11 mouse cellular contexts compared by ENCODE assay signal in genomic region chr19:37523280-37524062, GRCm38 (mm10). TPM values are rescaled to one million over a fixed set of nuclear protein-coding genes. Genes with fewer than 3 reads are reported as not detected.
A peak's percentile ranks its signal among the peaks of the same experiment; 100 is the strongest.
DNase-seq lines count a peak whose midpoint lies in the region; ATAC-seq and TF ChIP-seq lines count a peak whose summit lies in the region.
"Had no signal": no experiment of that assay in that cellular context is flagged by ENCODE, and none has a peak within 500 bp of the region (broad histone marks: within the 10 kb centered on the region; RNA-seq: fewer than 3 reads in every experiment).

No protein-coding gene starts in this region.

- no peak for DNase-seq in lung, adult 18-20 months
- DNase-seq in liver, embryonic 14.5 days (ENCODE audit: low read depth in 3 of 3, low spot score in 3 of 3), result no peak
- no peak for DNase-seq in kidney, postnatal 4 days
- DNase-seq in midbrain, postnatal 0 days (ENCODE audit: low spot score), result no peak
- DNase-seq: kidney, adult 2 months; layer of hippocampus, postnatal 36 days; thymus, postnatal 25 days had no signal

- WGBS in lung, embryonic 16.5 days, result 34% methylated on average over 15 of the region's 15 CpGs
- WGBS in liver, embryonic 14.5 days (ENCODE audit: insufficient replicate concordance), result 8% methylated on average over 15 of the region's 15 CpGs
- WGBS in stomach, embryonic 15.5 days, result 50% methylated on average over 15 of the region's 15 CpGs
- 83% methylated on average over 15 of the region's 15 CpGs for WGBS in midbrain, postnatal 0 days

- H3K9ac ChIP-seq in lung, embryonic 16.5 days (ENCODE audit: low read length), result no peak overlapping the region
- H3K9ac ChIP-seq in liver, embryonic 14.5 days (replicated peaks), result no peak overlapping the region
- no peak overlapping the region for H3K9ac ChIP-seq in stomach, embryonic 15.5 days
- H3K9ac ChIP-seq in midbrain, postnatal 0 days (replicated peaks; ENCODE audit: low read length, poor library complexity, severe bottlenecking), result no peak overlapping the region
- H3K9ac ChIP-seq: neural tube, embryonic 13.5 days had no signal

- peak overlapping the region; percentile 26 for H3K4me2 ChIP-seq in lung, embryonic 16.5 days (ENCODE audit: low read depth, low read length)
- H3K4me2 ChIP-seq in liver, embryonic 14.5 days (ENCODE audit: low read depth), result peak overlapping the region; percentile 12
- 0 out of 2 replicates have a peak overlapping the region, but pooled peaks have one; percentile 7 for H3K4me2 ChIP-seq in stomach, embryonic 15.5 days
- H3K4me2 ChIP-seq in midbrain, postnatal 0 days (ENCODE audit: low read depth, low read length, poor library complexity, severe bottlenecking), result no peak overlapping the region
- H3K4me2 ChIP-seq: neural tube, embryonic 13.5 days had no signal

- no peaks in the 10 kb centered on the region for H3K27me3 ChIP-seq in lung, embryonic 16.5 days (ENCODE audit: control insufficient read depth, insufficient read depth, low read depth, low read length)
- no peaks in the 10 kb centered on the region for H3K27me3 ChIP-seq in liver, embryonic 14.5 days (ENCODE audit: control insufficient read depth, insufficient read depth, low read length)
- H3K27me3 ChIP-seq in stomach, embryonic 15.5 days (replicated peaks), result no peaks in the 10 kb centered on the region
- H3K27me3 ChIP-seq in midbrain, postnatal 0 days (ENCODE audit: insufficient read depth, low read length), result no peaks in the 10 kb centered on the region
- H3K27me3 ChIP-seq: neural tube, embryonic 13.5 days had no signal

- TF ChIP-seq EP300 in liver, embryonic 14.5 days (IDR thresholded peaks at IDR 0.05; ENCODE audit: low read depth), result peak; percentile 53

- H3K9me3 ChIP-seq in lung, embryonic 16.5 days (ENCODE audit: control insufficient read depth, low read length), result no peaks in the 10 kb centered on the region
- H3K9me3 ChIP-seq in liver, embryonic 14.5 days (ENCODE audit: control insufficient read depth, low read length), result no peaks in the 10 kb centered on the region
- H3K9me3 ChIP-seq in stomach, embryonic 15.5 days, result no peaks in the 10 kb centered on the region
- no peaks in the 10 kb centered on the region for H3K9me3 ChIP-seq in midbrain, postnatal 0 days (ENCODE audit: low read length)
- H3K9me3 ChIP-seq: neural tube, embryonic 13.5 days had no signal

- peaks cover 4% of the 10 kb centered on the region; the same call in 1 of the 2 replicates for H3K4me1 ChIP-seq in lung, embryonic 16.5 days (replicated peaks; ENCODE audit: control insufficient read depth, insufficient read depth, low read length)
- H3K4me1 ChIP-seq in liver, embryonic 14.5 days (replicated peaks; ENCODE audit: control insufficient read depth in 2 of 2, insufficient read depth in 2 of 2, low read length in 1 of 2), result peaks cover 17 to 36% of the 10 kb centered on the region in 2 experiments
- H3K4me1 ChIP-seq in stomach, embryonic 15.5 days, result 0 out of 2 replicates have a peak, but pooled peaks cover 4% of the 10 kb centered on the region
- H3K4me1 ChIP-seq in midbrain, postnatal 0 days (ENCODE audit: insufficient read depth, low read length), result no peaks in the 10 kb centered on the region
- H3K4me1 ChIP-seq: neural tube, embryonic 13.5 days had no signal

- peak overlapping the region; percentile 48; the same call in 1 of the 2 replicates for H3K27ac ChIP-seq in lung, embryonic 16.5 days (ENCODE audit: low read length)
- H3K27ac ChIP-seq in liver, embryonic 14.5 days, result no peak overlapping the region
- H3K27ac ChIP-seq in stomach, embryonic 15.5 days, result no peak overlapping the region
- no peak overlapping the region for H3K27ac ChIP-seq in midbrain, postnatal 0 days (ENCODE audit: low read depth, low read length)
- H3K27ac ChIP-seq: neural tube, embryonic 13.5 days had no signal

- ATAC-seq in lung, embryonic 16.5 days (ENCODE audit: low read depth), result no peak
- peak; percentile 37 for ATAC-seq in activated CD4-positive, CD25-positive, alpha-beta regulatory T cell, adult 4 months
- ATAC-seq in liver, embryonic 14.5 days (ENCODE audit: insufficient read depth), result peak; percentile 72
- no peak for ATAC-seq in stomach, embryonic 15.5 days (ENCODE audit: insufficient read depth, low FRiP score, low read depth)
- ATAC-seq in midbrain, postnatal 0 days (ENCODE audit: low FRiP score), result no peak

- no peaks in the 10 kb centered on the region for H3K36me3 ChIP-seq in lung, embryonic 16.5 days (ENCODE audit: control insufficient read depth, insufficient read depth, low read length)
- H3K36me3 ChIP-seq in liver, embryonic 14.5 days (replicated peaks; ENCODE audit: control insufficient read depth, insufficient read depth, low read depth), result no peaks in the 10 kb centered on the region
- no peaks in the 10 kb centered on the region for H3K36me3 ChIP-seq in stomach, embryonic 15.5 days
- no peaks in the 10 kb centered on the region for H3K36me3 ChIP-seq in midbrain, postnatal 0 days (ENCODE audit: insufficient read depth, low read length)
- H3K36me3 ChIP-seq: neural tube, embryonic 13.5 days had no signal

- no peak overlapping the region for H3K4me3 ChIP-seq in lung, embryonic 16.5 days (ENCODE audit: low read length)
- H3K4me3 ChIP-seq in liver, embryonic 14.5 days (ENCODE audit: insufficient read depth in 1 of 2, low read depth in 2 of 2, low read length in 2 of 2), result no peak overlapping the region
- no peak overlapping the region for H3K4me3 ChIP-seq in stomach, embryonic 15.5 days (replicated peaks)
- no peak overlapping the region for H3K4me3 ChIP-seq in midbrain, postnatal 0 days (ENCODE audit: low read depth, low read length)
- H3K4me3 ChIP-seq: neural tube, embryonic 13.5 days had no signal

- no peak for TF ChIP-seq CTCF in liver, embryonic 14.5 days (IDR thresholded peaks at IDR 0.05; ENCODE audit: low read depth)
- no peak for TF ChIP-seq CTCF in midbrain, postnatal 0 days (IDR thresholded peaks at IDR 0.05)

RNA-seq across cellular contexts. Expression of gene Exoc6, which starts 26.7 kb away (rescaled TPM):
- 13.2 and 13.7 TPM in 2 replicates for polyA plus RNA-seq in lung, embryonic 16.5 days (2015; fragmentation: Nextera tagmentation; extraction: Ambion mirVana)
- 10 to 100 TPM; 34.9 to 37.6 TPM for polyA plus RNA-seq in activated CD4-positive, CD25-positive, alpha-beta regulatory T cell, adult 4 months (2017; shearing (Covaris generic))
- 11.4 and 17.3 TPM in 2 replicates for polyA plus RNA-seq in liver, embryonic 14.5 days (2012; rRNA removed)
- polyA plus RNA-seq in liver, embryonic 14.5 days (2014; fragmentation: Nextera tagmentation; extraction: Ambion mirVana), result 31.6 and 32.4 TPM in 2 replicates
- polyA plus RNA-seq in stomach, embryonic 15.5 days (2015; fragmentation: Nextera tagmentation; extraction: Ambion mirVana), result 14.9 and 15.5 TPM in 2 replicates
- total RNA-seq in midbrain, postnatal 0 days (2014; rRNA removed), result 27.2 and 29.2 TPM in 2 replicates
- polyA plus RNA-seq in midbrain, postnatal 0 days (2015; fragmentation: Nextera tagmentation; extraction: Ambion mirVana), result 25.5 and 27.5 TPM in 2 replicates

Comparison
In these comparisons a context has a peak if more than half of its experiments do, and no peak if none do; other contexts are left out.
1. ATAC-seq: peak in activated CD4-positive, CD25-positive, alpha-beta regulatory T cell, adult 4 months (single experiment) and liver, embryonic 14.5 days (single experiment); none in lung, embryonic 16.5 days (single experiment), stomach, embryonic 15.5 days (single experiment) and midbrain, postnatal 0 days (single experiment).